Comparison of ENCODE assay signal across 8 mouse cellular contexts in genomic region chr2:34645851-34646540, GRCm38 (mm10).
DNase-seq lines count a peak whose midpoint lies in the region; ATAC-seq and TF ChIP-seq lines count a peak whose summit lies in the region.

No protein-coding gene starts in this region.

- peaks cover 28% of the 10 kb centered on the region for H3K4me1 ChIP-seq in hindbrain, embryonic 13.5 days (replicated peaks)
- H3K4me1 ChIP-seq in midbrain, embryonic 16.5 days (ENCODE audit: control insufficient read depth, insufficient read depth, low read length): peaks cover 7% of the 10 kb centered on the region
- H3K4me1 ChIP-seq in stomach, postnatal 0 days (replicated peaks; ENCODE audit: control insufficient read depth, insufficient read depth): no peaks in the 10 kb centered on the region

- peak overlapping the region; percentile 53 for H3K4me2 ChIP-seq in hindbrain, embryonic 13.5 days
- peak overlapping the region; percentile 64 for H3K4me2 ChIP-seq in midbrain, embryonic 16.5 days (ENCODE audit: low read length)
- peak overlapping the region; percentile 75 for H3K4me2 ChIP-seq in stomach, postnatal 0 days (replicated peaks; ENCODE audit: low read depth)

- H3K27ac ChIP-seq in hindbrain, embryonic 13.5 days: no peak overlapping the region
- H3K27ac ChIP-seq in midbrain, embryonic 16.5 days (ENCODE audit: low read length): no peak overlapping the region
- no peak overlapping the region for H3K27ac ChIP-seq in stomach, postnatal 0 days (replicated peaks)

- no peaks in the 10 kb centered on the region for H3K9me3 ChIP-seq in hindbrain, embryonic 13.5 days
- no peaks in the 10 kb centered on the region for H3K9me3 ChIP-seq in midbrain, embryonic 16.5 days (replicated peaks; ENCODE audit: control insufficient read depth, low read length, poor library complexity, severe bottlenecking)
- H3K9me3 ChIP-seq in stomach, postnatal 0 days (ENCODE audit: control insufficient read depth, low read length): no peaks in the 10 kb centered on the region

- 10% methylated on average over 21 of the region's 21 CpGs for WGBS in hindbrain, embryonic 13.5 days
- 11% methylated on average over 20 of the region's 21 CpGs for WGBS in midbrain, embryonic 16.5 days
- WGBS in stomach, postnatal 0 days: 10% methylated on average over 21 of the region's 21 CpGs

- peak overlapping the region; percentile 6; the same call in 1 of the 2 replicates for H3K9ac ChIP-seq in hindbrain, embryonic 13.5 days
- H3K9ac ChIP-seq in midbrain, embryonic 16.5 days (ENCODE audit: low read depth, low read length): peak overlapping the region; percentile 39
- peak overlapping the region; percentile 53 for H3K9ac ChIP-seq in stomach, postnatal 0 days (ENCODE audit: low read length)

- peaks cover 7% of the 10 kb centered on the region; the same call in 1 of the 2 replicates for H3K27me3 ChIP-seq in hindbrain, embryonic 13.5 days
- H3K27me3 ChIP-seq in midbrain, embryonic 16.5 days (ENCODE audit: control insufficient read depth, insufficient read depth, low read depth, low read length): peaks cover 2% of the 10 kb centered on the region; the same call in 1 of the 2 replicates
- no peaks in the 10 kb centered on the region for H3K27me3 ChIP-seq in stomach, postnatal 0 days (ENCODE audit: control insufficient read depth, insufficient read depth, low read length)

- TF ChIP-seq CTCF in stomach, postnatal 0 days (IDR thresholded peaks at IDR 0.05; ENCODE audit: low read depth): no peak

- ATAC-seq in hindbrain, embryonic 13.5 days (ENCODE audit: low FRiP score): peak; percentile 76
- peak; percentile 82 for ATAC-seq in midbrain, embryonic 16.5 days
- peak; percentile 95 for ATAC-seq in stomach, postnatal 0 days (ENCODE audit: low FRiP score, low TSS enrichment)

- no peak for TF ChIP-seq EP300 in stomach, postnatal 0 days (optimal IDR thresholded peaks at IDR 0.05)

- H3K36me3 ChIP-seq in hindbrain, embryonic 13.5 days: no peaks in the 10 kb centered on the region
- no peaks in the 10 kb centered on the region for H3K36me3 ChIP-seq in midbrain, embryonic 16.5 days (ENCODE audit: control insufficient read depth, insufficient read depth, low read length)
- no peaks in the 10 kb centered on the region for H3K36me3 ChIP-seq in stomach, postnatal 0 days (ENCODE audit: control insufficient read depth, insufficient read depth, low read length)

- H3K4me3 ChIP-seq in hindbrain, embryonic 13.5 days: peak overlapping the region; percentile 31
- H3K4me3 ChIP-seq in midbrain, embryonic 16.5 days (ENCODE audit: low read depth, low read length): peak overlapping the region; percentile 35
- peak overlapping the region; percentile 51 for H3K4me3 ChIP-seq in stomach, postnatal 0 days (ENCODE audit: low read depth, low read length)

- DNase-seq in cerebellum, postnatal 10 days: peak; percentile 68 to 75
- DNase-seq in cerebellum, adult 9-10 months: no peak
- DNase-seq in brain, adult 2 months (ENCODE audit: low read depth, low spot score): peak; percentile 55
- DNase-seq in gastrocnemius, adult 18-20 months (ENCODE audit: low spot score): peak; percentile 53
- DNase-seq in liver: peak; percentile 92
- DNase-seq in stomach, postnatal 0 days (ENCODE audit: low spot score): peak; percentile 94
